Mouse (Mus musculus) MEL (cell line): ENCODE data around the gene Slc25a19. TPM values are rescaled to one million over a fixed set of nuclear protein-coding genes. Genes with fewer than 3 reads are reported as not detected.

Source experiments
- DNase-seq: peaks from one replicate; pipeline ENCODE4 v3.0.0; 2011; ENCODE audit warnings: low read depth, low spot score
- H3K27ac ChIP-seq: 2 replicates; pipeline ENCODE4 v1.5.1; 2012; ENCODE audit warnings: low read depth, mild to moderate bottlenecking, control low read depth, low read length, moderate library complexity; ENCODE audit not compliant: control insufficient read depth
- H3K27me3 ChIP-seq, 2 experiments: fragments of 150-350 bp in 1 of 2; sonication (generic) in 1 of 2; 2 replicates each; pipeline ENCODE4 v1.6.1; 2012; ENCODE audit warnings: low read length in 2 of 2, mild to moderate bottlenecking in 2 of 2, improper control_type of control experiment in 1 of 2, moderate library complexity in 1 of 2; ENCODE audit not compliant: insufficient read depth in 2 of 2, control insufficient read depth in 1 of 2
- H3K36me3 ChIP-seq, 2 experiments: 2 replicates each; pipeline ENCODE4 v1.6.1; 2012 to 2014; ENCODE audit warnings: low read length in 2 of 2, improper control_type of control experiment in 1 of 2, inconsistent platforms in 1 of 2, mild to moderate bottlenecking in 1 of 2; ENCODE audit not compliant: insufficient read depth in 2 of 2, control insufficient read depth in 1 of 2
- H3K4me1 ChIP-seq, 2 experiments: fragments of 150-350 bp in 1 of 2; sonication (generic) in 1 of 2; 2 replicates each; pipeline ENCODE4 v1.6.1; 2012; ENCODE audit warnings: low read length in 2 of 2, improper control_type of control experiment in 1 of 2, mild to moderate bottlenecking in 1 of 2; ENCODE audit not compliant: insufficient read depth in 2 of 2, control insufficient read depth in 1 of 2
- H3K4me3 ChIP-seq, 2 experiments: fragments of 150-350 bp in 1 of 2; sonication (generic) in 1 of 2; 2 replicates each; pipeline ENCODE4 v1.5.1; 2012; ENCODE audit warnings: low read depth in 2 of 2, low read length in 2 of 2, mild to moderate bottlenecking in 2 of 2, moderate library complexity in 2 of 2, control low read depth in 1 of 2, improper control_type of control experiment in 1 of 2; ENCODE audit not compliant: control insufficient read depth in 1 of 2, insufficient read depth in 1 of 2
- H3K79me2 ChIP-seq: 2 replicates; pipeline ENCODE4 v1.6.1; 2012; ENCODE audit warnings: mild to moderate bottlenecking, low read length, moderate library complexity; ENCODE audit not compliant: control insufficient read depth, poor library complexity, insufficient read depth
- H3K9ac ChIP-seq: 2 replicates; pipeline ENCODE4 v1.6.1; 2012; ENCODE audit warnings: low read depth, mild to moderate bottlenecking, control low read depth, low read length, moderate library complexity; ENCODE audit not compliant: control insufficient read depth, poor library complexity, severe bottlenecking
- H3K9me3 ChIP-seq: fragments of 150-350 bp; sonication (generic); replicated peaks from 2 replicates; pipeline ENCODE4 v1.6.1; 2012; ENCODE audit warnings: mild to moderate bottlenecking, low read length, improper control_type of control experiment, moderate library complexity; ENCODE audit not compliant: insufficient read depth
- CHD1 ChIP-seq: IDR thresholded peaks from 2 replicates; pipeline ENCODE4 v1.6.1; 2012; ENCODE audit warnings: low read depth, mild to moderate bottlenecking, inconsistent platforms, low read length, improper control_type of control experiment
- CHD2 ChIP-seq: IDR thresholded peaks from 2 replicates; pipeline ENCODE4 v1.6.1; 2011; ENCODE audit warnings: low read length, improper control_type of control experiment
- CTCF ChIP-seq, 3 experiments: IDR thresholded peaks in 2 of 3; conservative IDR thresholded peaks in 1 of 3; 2 replicates each; pipeline ENCODE4 v1.5.1; 2011 to 2012; ENCODE audit warnings: low read length in 3 of 3, low read depth in 2 of 3, mild to moderate bottlenecking in 2 of 3, improper control_type of control experiment in 1 of 3, inconsistent platforms in 1 of 3, mixed read lengths in 1 of 3, moderate library complexity in 1 of 3; ENCODE audit not compliant: control insufficient read depth in 1 of 3, insufficient read depth in 1 of 3, poor library complexity in 1 of 3, severe bottlenecking in 1 of 3
- E2F4 ChIP-seq: IDR thresholded peaks from 2 replicates; pipeline ENCODE4 v1.6.1; 2011; ENCODE audit warnings: low read depth, low read length, improper control_type of control experiment, borderline replicate concordance
- ELF1 ChIP-seq: IDR thresholded peaks from 2 replicates; pipeline ENCODE4 v1.6.1; 2014; ENCODE audit warnings: low read depth, mild to moderate bottlenecking, inconsistent platforms, low read length, improper control_type of control experiment, moderate library complexity
- EP300 ChIP-seq, 2 experiments: IDR thresholded peaks; 2 replicates each; pipeline ENCODE4 v1.6.1; 2011; ENCODE audit warnings: improper control_type of control experiment in 2 of 2, low read length in 2 of 2, low read depth in 1 of 2, mild to moderate bottlenecking in 1 of 2
- ETS1 ChIP-seq: IDR thresholded peaks from 2 replicates; pipeline ENCODE4 v1.6.1; 2012; ENCODE audit warnings: low read depth, mild to moderate bottlenecking, inconsistent platforms, low read length, improper control_type of control experiment, moderate library complexity
- GABPA ChIP-seq: IDR thresholded peaks from 2 replicates; pipeline ENCODE4 v1.6.1; 2012; ENCODE audit warnings: low read depth, mild to moderate bottlenecking, inconsistent platforms, low read length, improper control_type of control experiment, moderate library complexity
- GATA1 ChIP-seq: IDR thresholded peaks from 2 replicates; pipeline ENCODE4 v1.6.1; 2011; ENCODE audit warnings: low read depth, low read length, improper control_type of control experiment
- HCFC1 ChIP-seq: IDR thresholded peaks from 2 replicates; pipeline ENCODE4 v1.6.1; 2012; ENCODE audit warnings: low read depth, mild to moderate bottlenecking, inconsistent platforms, low read length, improper control_type of control experiment, moderate library complexity
- KAT2A ChIP-seq: conservative IDR thresholded peaks from 2 replicates; pipeline ENCODE4 v1.6.1; 2012; ENCODE audit warnings: low read depth, low read length, improper control_type of control experiment, inconsistent platforms
- MAFK ChIP-seq: IDR thresholded peaks from 2 replicates; pipeline ENCODE4 v1.6.1; 2011; ENCODE audit warnings: low read depth, mild to moderate bottlenecking, low read length, improper control_type of control experiment, borderline replicate concordance
- MAX ChIP-seq: IDR thresholded peaks from 2 replicates; pipeline ENCODE4 v1.6.1; 2011; ENCODE audit warnings: low read length, improper control_type of control experiment
- MAZ ChIP-seq: IDR thresholded peaks from 2 replicates; pipeline ENCODE4 v1.6.1; 2012; ENCODE audit warnings: low read depth, mild to moderate bottlenecking, inconsistent platforms, low read length, improper control_type of control experiment
- MEF2A ChIP-seq: IDR thresholded peaks from 2 replicates; pipeline ENCODE4 v1.6.1; 2014; ENCODE audit warnings: low read depth, mild to moderate bottlenecking, inconsistent platforms, low read length, improper control_type of control experiment; ENCODE audit not compliant: poor library complexity, insufficient replicate concordance, severe bottlenecking; ENCODE audit errors: extremely low read depth
- MYB ChIP-seq: IDR thresholded peaks from 2 replicates; pipeline ENCODE4 v1.6.1; 2011; ENCODE audit warnings: mild to moderate bottlenecking, low read depth, low read length, improper control_type of control experiment
- NELFE ChIP-seq: IDR thresholded peaks from 2 replicates; pipeline ENCODE4 v1.6.1; 2011; ENCODE audit warnings: low read depth, low read length, improper control_type of control experiment
- NRF1 ChIP-seq: IDR thresholded peaks from 2 replicates; pipeline ENCODE4 v1.6.1; 2014; ENCODE audit warnings: low read depth, mild to moderate bottlenecking, inconsistent platforms, low read length, improper control_type of control experiment, moderate library complexity; ENCODE audit not compliant: poor library complexity, insufficient read depth, severe bottlenecking
- POLR2A ChIP-seq, 2 experiments: IDR thresholded peaks; 2 replicates each; pipeline ENCODE4 v1.6.1; 2011 to 2012; ENCODE audit warnings: low read length in 2 of 2, mild to moderate bottlenecking in 2 of 2, control low read depth in 1 of 2, improper control_type of control experiment in 1 of 2, low read depth in 1 of 2, moderate library complexity in 1 of 2; ENCODE audit not compliant: control insufficient read depth in 1 of 2, insufficient read depth in 1 of 2, poor library complexity in 1 of 2
- POLR2AphosphoS2 ChIP-seq: IDR thresholded peaks from 2 replicates; pipeline ENCODE4 v1.6.1; 2011; ENCODE audit warnings: low read length, improper control_type of control experiment
- POLR2AphosphoS5 ChIP-seq: IDR thresholded peaks from 2 replicates; pipeline ENCODE4 v1.6.1; 2012; ENCODE audit warnings: low read depth, borderline replicate concordance, mild to moderate bottlenecking, inconsistent platforms, low read length, moderate library complexity, mixed read lengths
- RAD21 ChIP-seq: IDR thresholded peaks from 2 replicates; pipeline ENCODE4 v1.6.1; 2011; ENCODE audit warnings: mild to moderate bottlenecking, low read depth, low read length, improper control_type of control experiment
- SIN3A ChIP-seq: IDR thresholded peaks from 2 replicates; pipeline ENCODE4 v1.6.1; 2012; ENCODE audit warnings: low read length, improper control_type of control experiment, inconsistent platforms
- SMC3 ChIP-seq: IDR thresholded peaks from 2 replicates; pipeline ENCODE4 v1.6.1; 2011; ENCODE audit warnings: low read depth, low read length, improper control_type of control experiment
- TAL1 ChIP-seq: IDR thresholded peaks from 2 replicates; pipeline ENCODE4 v1.6.1; 2012; ENCODE audit warnings: mild to moderate bottlenecking, inconsistent platforms, low read length, moderate library complexity, mixed read lengths
- TBP ChIP-seq: IDR thresholded peaks from 2 replicates; pipeline ENCODE4 v1.8.0; 2011; ENCODE audit warnings: low read depth, low read length, improper control_type of control experiment
- TCF12 ChIP-seq: IDR thresholded peaks from 2 replicates; pipeline ENCODE4 v1.6.1; 2014; ENCODE audit warnings: low read depth, mild to moderate bottlenecking, inconsistent platforms, low read length, improper control_type of control experiment, moderate library complexity
- USF1 ChIP-seq: IDR thresholded peaks from 2 replicates; pipeline ENCODE4 v1.6.1; 2014; ENCODE audit warnings: low read depth, mild to moderate bottlenecking, inconsistent platforms, low read length, improper control_type of control experiment, moderate library complexity
- USF2 ChIP-seq, 2 experiments: IDR thresholded peaks; 2 replicates each; pipeline ENCODE4 v1.6.1; 2011 to 2012; ENCODE audit warnings: improper control_type of control experiment in 2 of 2, low read length in 2 of 2, borderline replicate concordance in 1 of 2, inconsistent platforms in 1 of 2, low read depth in 1 of 2, mild to moderate bottlenecking in 1 of 2; ENCODE audit not compliant: insufficient read depth in 1 of 2
- ZC3H11A ChIP-seq: IDR thresholded peaks from 2 replicates; pipeline ENCODE4 v1.6.1; 2012; ENCODE audit warnings: low read depth, mild to moderate bottlenecking, inconsistent platforms, low read length, improper control_type of control experiment
- ZKSCAN1 ChIP-seq: IDR thresholded peaks from 2 replicates; pipeline ENCODE4 v1.6.1; 2012; ENCODE audit warnings: low read depth, mild to moderate bottlenecking, inconsistent platforms, low read length, improper control_type of control experiment, moderate library complexity
- ZMIZ1 ChIP-seq: IDR thresholded peaks from 2 replicates; pipeline ENCODE4 v1.6.1; 2012; ENCODE audit warnings: low read depth, mild to moderate bottlenecking, inconsistent platforms, low read length, improper control_type of control experiment, moderate library complexity
- polyA plus RNA-seq, 2 experiments: library from polyadenylated mRNA; stranded (reverse) in 1 of 2; unstranded in 1 of 2; fragments of >175 nt in 1 of 2; fragments of >200 nt in 1 of 2; gene quantifications; 2 replicates each; pipeline versions ENCODE4 v1.2.1 to v1.2.4; 2012; ENCODE audit warnings: low replicate concordance in 2 of 2, low read depth in 1 of 2; ENCODE audit not compliant: insufficient read length in 2 of 2, insufficient read depth in 1 of 2, missing spikeins in 1 of 2
- total RNA-seq: library from RNA; depleted of rRNA; stranded (reverse); fragments of 300-350 nt; gene quantifications from 2 replicates; pipeline ENCODE4 v1.2.3, GENCODE M21; 2012

The Slc25a19 gene
- total and polyA plus RNA-seq, 3 experiments = 35.3 to 43.1 TPM; not detected in 1

- peaks cover 10 to 16% of the 10 kb centered on the region in 2 experiments; a peak in 3 of 4 replicates for H3K36me3 ChIP-seq
- no peak overlapping the region for H3K9ac ChIP-seq
- H3K27me3 ChIP-seq = no peaks in the 10 kb centered on the region
- no peaks in the 10 kb centered on the region for H3K9me3 ChIP-seq
- no peak overlapping the region for H3K4me3 ChIP-seq
- peak; percentile 85 for DNase-seq
- H3K79me2 ChIP-seq = peaks cover 3% of the 10 kb centered on the region
- H3K27ac ChIP-seq = no peak overlapping the region
- TF ChIP-seq KAT2A = no peak
- TF ChIP-seq MAX = no peak
- no peak for TF ChIP-seq E2F4
- no peak for TF ChIP-seq POLR2AphosphoS2
- no peak for TF ChIP-seq HCFC1
- TF ChIP-seq MAZ = no peak
- TF ChIP-seq CHD2 = no peak
- no peak for TF ChIP-seq GATA1
- TF ChIP-seq ELF1 = no peak
- TF ChIP-seq POLR2A (IDR thresholded peaks at IDR 0.05; ENCODE audit: control insufficient read depth in 1 of 2, insufficient read depth in 1 of 2, low read depth in 1 of 2, low read length in 2 of 2, poor library complexity in 1 of 2) = no peak
- TF ChIP-seq MYB = no peak
- no peak for TF ChIP-seq CHD1
- TF ChIP-seq RAD21 = peak; percentile 72
- no peak for TF ChIP-seq POLR2AphosphoS5
- no peak for TF ChIP-seq NELFE
- TF ChIP-seq ZC3H11A = peak; percentile 43
- no peak for TF ChIP-seq ZKSCAN1
- no peak for TF ChIP-seq TCF12
- TF ChIP-seq GABPA = no peak
- no peak for TF ChIP-seq MAFK
- no peak for TF ChIP-seq EP300 (IDR thresholded peaks at IDR 0.05; ENCODE audit: low read depth in 1 of 2, low read length in 2 of 2)
- no peak for TF ChIP-seq ETS1
- TF ChIP-seq ZMIZ1 = no peak
- TF ChIP-seq USF2 (IDR thresholded peaks at IDR 0.05; ENCODE audit: borderline replicate concordance in 1 of 2, insufficient read depth in 1 of 2, low read depth in 1 of 2, low read length in 2 of 2) = no peak
- no peak for TF ChIP-seq TAL1
- TF ChIP-seq SMC3 = peak; percentile 79
- peak; percentile 43 to 85 (median 59) for TF ChIP-seq CTCF (IDR thresholded peaks at IDR 0.05 in 2 of 3, conservative IDR thresholded peaks at IDR 0.05 in 1 of 3; ENCODE audit: control insufficient read depth in 1 of 3, insufficient read depth in 1 of 3, low read depth in 2 of 3, low read length in 3 of 3, poor library complexity in 1 of 3, severe bottlenecking in 1 of 3)
- peak; percentile 58; the same call in 1 of the 2 replicates for TF ChIP-seq SIN3A
- TF ChIP-seq USF1 = no peak
- TF ChIP-seq NRF1 = no peak
- no peak for TF ChIP-seq TBP
- TF ChIP-seq MEF2A = no peak
- TF ChIP-seq, all 39 proteins: peak for 5
- peaks cover 0 to 5% of the 10 kb centered on the region in 2 experiments; a peak in 1 of 4 replicates for H3K4me1 ChIP-seq
These were observed 19.4 kb upstream of the Slc25a19 start for GRCm38 (mm10) chr11:115647459-115647858.
